Mouse (Mus musculus): ENCODE results near the gene Cdh15.

Cdh15 gene

GRCm38 (mm10) chr8:122844161-122844560 is 3.6 kb upstream of the Cdh15 start:
- DNase-seq (ENCODE audit: low read depth): no peak

DNA sequence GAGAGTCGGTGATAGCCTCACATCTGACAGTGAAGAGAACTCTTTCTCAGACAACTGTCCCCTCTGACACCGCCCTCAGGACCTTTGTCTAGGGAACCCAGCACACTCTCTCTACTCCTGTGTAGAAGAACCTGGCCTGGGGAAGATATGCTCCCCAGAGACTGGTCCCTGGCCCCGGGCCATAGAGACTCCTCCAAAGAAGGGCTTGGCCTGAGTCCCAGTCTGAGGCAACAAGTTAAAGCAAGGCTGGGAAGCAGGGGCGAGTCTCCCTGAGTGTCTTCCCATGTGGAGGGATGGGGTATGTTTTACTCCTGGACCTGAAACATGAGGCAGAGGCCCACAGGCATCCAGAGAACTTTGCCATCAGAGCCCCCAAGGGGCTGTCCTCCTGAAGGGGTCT is 2.1 kb upstream of the Cdh15 start:
- peak; percentile 71 for DNase-seq (ENCODE audit: low read depth)

DNA sequence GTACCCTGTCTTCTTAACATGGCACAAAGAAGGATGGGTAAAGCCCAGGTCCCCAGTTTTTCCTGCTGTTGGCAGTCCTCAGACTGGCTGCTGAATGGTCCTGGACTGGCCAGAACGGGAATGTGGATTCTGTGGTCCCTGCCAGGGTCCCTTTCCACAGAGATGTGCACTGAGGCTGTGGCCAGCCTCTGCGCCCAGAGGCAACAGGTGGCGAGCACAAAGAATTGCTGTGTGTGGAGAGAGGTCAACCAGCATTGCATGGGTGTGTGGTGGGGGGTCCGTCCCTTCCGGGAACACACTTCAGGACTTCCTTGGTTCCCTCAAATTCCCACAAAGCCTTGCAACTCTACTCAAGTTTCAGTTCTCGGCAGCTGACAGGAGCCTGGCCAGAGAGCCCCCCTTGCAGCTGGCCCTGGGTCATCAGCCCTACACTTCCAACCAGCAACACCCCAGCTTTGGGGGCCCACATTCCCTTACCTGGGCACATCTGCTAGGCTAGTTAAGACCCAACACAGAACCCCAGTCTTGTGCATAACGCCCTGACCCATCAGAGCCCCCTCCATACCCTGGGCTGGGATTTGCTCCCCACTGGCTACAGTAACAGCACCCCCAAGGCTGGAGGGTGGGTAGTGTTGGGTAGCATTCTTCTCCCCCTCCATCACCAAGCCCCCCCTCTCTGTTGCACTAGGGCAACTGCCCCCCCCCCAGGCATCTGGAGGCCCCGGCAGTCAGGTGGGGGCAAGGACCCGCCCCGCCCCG is 1.6 kb downstream of the Cdh15 start:
- DNase-seq (ENCODE audit: low read depth): no peak

DNA sequence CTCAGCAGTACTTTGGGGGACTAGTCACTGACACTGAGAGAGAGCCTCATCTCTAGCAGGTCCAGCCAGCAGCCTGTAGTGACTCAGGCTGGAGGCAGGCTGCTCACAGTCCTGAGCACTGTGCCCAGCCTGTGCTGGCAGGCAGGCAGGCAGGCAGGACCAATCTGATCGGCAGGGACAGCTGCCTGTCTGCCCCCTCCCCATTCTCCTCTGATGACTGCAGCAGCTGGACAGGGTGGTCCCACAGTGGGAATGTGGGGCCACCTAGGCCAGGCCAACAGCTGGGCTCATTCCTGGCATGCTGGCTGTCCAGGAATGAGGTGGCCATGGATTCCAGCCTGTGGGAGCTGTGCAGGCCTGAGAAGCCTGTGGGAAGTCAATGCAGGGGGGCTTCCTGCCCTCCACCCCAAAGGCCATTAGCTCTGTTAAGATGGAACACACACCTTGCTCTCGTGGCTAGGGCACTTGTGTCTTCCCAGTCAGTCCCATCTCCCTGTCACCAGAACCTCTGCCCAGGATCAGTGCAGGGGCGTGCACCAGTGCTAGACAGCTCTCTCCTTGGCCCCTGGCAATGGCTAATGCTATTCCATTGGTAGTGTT is 3.0 kb downstream of the Cdh15 start:
- no peak for DNase-seq (ENCODE audit: low read depth)

DNA sequence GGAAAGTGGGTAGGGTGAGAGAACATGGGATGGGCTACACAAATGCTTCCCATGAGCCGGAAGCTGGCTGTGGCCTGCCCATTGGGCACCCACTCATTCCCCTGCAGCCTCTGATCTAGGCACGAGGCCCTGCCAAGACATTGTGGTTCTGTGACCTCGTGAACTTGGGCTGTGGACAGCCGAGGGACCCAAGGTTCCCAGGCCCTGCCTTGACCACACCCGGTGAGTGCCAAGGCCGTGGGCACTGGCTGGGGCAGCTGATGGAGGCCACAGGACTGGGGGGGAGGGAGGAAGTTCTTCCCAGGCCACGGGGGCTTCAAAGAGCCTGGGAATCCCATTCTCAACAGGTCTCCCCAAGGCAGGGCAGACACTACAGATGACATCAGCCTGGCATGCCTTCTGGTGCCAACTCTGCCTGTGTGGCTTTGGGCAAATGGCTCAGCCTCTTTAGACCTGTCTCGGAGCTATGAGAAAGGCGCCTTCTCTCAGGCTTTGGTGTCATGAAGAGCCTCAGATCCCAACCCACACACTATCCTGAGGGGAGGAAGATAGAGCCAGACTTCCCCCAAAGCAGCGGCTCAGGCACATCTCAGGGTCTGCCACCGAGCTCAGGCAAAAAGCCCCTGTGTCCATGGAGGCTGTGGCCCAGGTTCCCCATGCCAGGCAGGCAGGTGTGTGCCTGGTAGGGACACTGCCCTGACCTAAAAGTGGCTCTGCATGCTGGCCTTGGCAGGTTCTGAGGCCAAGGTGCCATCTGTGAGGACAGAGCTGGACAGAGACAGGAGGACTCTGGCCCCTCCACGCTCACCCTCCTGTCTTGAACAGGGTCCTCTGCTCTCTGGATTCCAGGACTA is 4.2 kb downstream of the Cdh15 start:
- DNase-seq (ENCODE audit: low read depth): no peak

GRCm38 (mm10) chr8:122852546-122852905 is 4.8 kb downstream of the Cdh15 start:
- DNase-seq (ENCODE audit: low read depth): no peak

- DNase-seq (ENCODE audit: low read depth): no peak
Measured at GRCm38 (mm10) chr8:122853340-122853771, 5.6 kb downstream of the Cdh15 start.

- no peak for DNase-seq (ENCODE audit: low read depth)
Measured at GRCm38 (mm10) chr8:122854388-122854787, 6.6 kb downstream of the Cdh15 start.

DNA sequence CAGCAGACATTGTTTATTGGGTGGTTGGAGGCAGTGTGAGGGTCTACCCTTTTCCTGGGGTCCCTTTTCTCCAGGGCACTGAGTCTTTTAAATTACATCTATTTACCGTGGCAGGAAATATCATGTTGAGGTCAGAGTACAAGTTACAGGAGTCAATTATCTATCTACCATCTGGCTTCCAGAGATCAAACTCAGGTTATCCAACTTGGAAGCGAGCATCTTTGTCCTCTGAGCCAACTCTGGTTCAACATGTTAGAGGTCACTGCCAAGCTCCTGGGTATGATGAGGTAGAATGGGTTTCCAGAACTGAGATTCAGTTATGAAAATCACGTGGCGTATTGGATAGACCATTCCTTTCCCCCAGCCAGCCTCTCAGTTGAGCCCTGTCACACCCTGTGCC is 7.4 kb downstream of the Cdh15 start:
- DNase-seq (ENCODE audit: low read depth): no peak

DNA sequence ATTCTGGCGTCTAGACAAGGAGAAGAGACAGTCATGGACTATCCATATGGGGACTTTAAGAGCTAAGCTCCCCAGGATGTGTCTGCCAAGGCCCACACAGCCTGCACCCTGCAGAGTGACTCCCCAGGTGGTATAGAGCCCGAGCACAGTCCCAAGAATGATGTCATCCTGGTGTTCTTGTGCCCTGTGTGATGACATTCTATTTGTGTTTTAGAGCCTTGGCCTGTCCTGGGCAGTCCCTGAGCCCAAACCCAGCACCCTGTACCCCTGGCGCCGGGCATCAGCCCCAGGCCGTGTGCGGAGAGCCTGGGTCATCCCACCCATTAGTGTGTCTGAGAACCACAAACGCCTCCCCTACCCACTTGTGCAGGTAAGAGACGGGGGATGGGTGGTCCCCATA is 8.5 kb downstream of the Cdh15 start:
- no peak for DNase-seq (ENCODE audit: low read depth)

DNA sequence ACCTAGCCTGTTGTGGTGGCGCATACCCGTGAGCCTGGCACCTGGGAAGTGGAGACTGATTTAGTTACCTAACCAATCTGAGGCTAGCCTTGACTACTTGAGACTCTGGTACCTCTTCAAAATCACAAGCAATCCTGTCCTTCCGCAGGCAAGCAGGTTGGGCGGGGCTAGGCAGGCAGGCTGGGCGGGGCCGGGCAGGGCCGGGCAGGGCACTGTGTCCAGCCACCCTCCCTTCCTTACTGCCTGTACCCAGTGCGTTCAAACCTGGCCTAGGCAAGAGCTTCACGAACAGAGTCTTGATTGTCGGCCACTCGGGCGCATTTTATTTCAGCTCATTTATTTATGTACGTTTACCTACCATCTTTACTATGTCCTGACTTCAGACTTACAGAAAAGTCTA is 12.1 kb downstream of the Cdh15 start:
- DNase-seq (ENCODE audit: low read depth): no peak

DNA sequence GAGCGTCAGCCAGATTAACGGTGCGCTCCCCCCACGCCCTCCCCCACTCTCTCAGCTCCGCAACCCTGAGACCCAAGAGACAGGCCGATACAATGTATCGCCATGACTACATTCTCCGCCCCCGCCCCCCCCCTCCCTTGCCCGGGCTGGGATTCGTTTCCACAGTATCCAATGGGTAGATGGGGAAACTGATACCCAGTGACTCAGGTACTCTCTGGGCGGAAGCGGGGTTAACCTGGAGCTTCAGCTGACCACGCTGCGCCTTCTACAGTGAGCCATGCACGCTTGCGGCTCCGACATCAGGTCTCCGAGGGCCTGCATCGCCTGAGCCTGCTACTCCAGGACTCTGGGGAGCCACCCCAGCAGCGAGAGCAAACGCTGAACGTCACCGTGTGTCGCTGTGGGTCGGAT is 17.0 kb downstream of the Cdh15 start:
- no peak for DNase-seq (ENCODE audit: low read depth)

- DNase-seq (ENCODE audit: low read depth): no peak
Measured at GRCm38 (mm10) chr8:122865441-122865840, 17.7 kb downstream of the Cdh15 start.

DNA sequence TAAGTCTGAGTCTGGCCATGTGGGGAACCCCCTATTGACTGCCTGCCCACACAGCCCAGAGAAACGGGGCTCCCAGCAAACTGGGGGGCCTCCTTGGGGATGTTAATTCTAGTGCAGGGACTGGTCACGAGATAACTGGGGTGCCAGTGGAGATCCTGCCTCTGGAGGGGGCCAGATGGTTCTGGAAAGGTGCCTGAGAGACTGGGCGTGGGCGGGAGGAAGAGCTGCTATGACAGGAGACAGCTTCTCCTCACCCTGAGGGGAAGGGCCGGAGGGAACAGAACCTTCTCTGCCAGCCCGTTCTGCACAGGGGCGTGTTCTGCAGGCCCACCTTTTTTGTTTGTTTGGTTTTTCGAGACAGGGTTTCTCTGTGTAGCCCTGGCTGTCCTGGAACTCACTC is 18.5 kb downstream of the Cdh15 start:
- DNase-seq (ENCODE audit: low read depth): no peak

DNA sequence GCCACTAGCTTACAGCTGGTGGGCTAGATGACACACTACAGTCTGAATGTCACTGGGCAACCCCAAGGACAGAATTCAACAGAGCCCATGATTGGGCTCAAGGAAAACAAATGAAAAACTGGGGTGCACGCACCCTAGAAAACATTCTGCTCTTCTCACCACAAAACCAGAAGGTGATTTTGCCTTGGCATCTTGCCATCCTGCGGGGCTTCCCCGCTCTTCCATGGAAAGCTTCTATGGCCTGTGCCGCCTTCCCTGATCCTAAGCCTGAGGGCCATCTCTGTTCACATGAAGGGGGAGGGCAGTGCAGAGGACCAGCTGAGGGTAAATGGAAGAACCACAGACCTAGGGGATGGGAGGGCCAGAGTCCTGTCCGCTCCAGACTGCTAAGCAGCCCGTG is 20.2 kb downstream of the Cdh15 start:
- no peak for DNase-seq (ENCODE audit: low read depth)

DNA sequence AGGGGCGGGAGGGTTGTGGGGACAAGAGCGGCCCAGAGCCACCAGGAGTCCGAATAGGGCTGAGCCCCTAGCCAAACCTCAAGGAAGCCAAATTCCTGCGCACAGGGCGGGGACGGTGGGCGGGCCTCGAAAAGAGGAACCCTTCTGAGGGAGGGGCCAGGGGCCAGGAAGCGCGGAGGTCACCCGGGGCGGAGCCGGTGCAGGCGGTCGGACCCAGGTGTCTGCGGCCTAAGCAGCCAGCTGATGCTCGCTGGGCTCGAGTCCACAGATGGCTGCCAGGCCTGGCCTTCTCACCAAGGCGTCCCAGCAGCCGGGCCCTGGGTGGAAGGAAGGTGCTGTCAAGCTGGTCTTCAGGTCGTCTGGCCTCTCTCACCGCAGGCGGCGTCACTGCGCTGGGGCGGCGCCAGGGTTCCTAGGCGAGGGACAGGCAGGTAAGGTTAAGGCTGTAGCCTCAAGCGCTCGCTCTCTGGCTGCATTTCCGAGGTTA is 22.7 kb downstream of the Cdh15 start:
- DNase-seq (ENCODE audit: low read depth): no peak

GRCm38 (mm10) chr8:122871663-122872062 is 23.9 kb downstream of the Cdh15 start:
- DNase-seq (ENCODE audit: low read depth): no peak

GRCm38 (mm10) chr8:122873171-122873570 is 25.4 kb downstream of the Cdh15 start:
- DNase-seq (ENCODE audit: low read depth): no peak

GRCm38 (mm10) chr8:122875186-122875585 is 27.4 kb downstream of the Cdh15 start:
- DNase-seq (ENCODE audit: low read depth): no peak

DNA sequence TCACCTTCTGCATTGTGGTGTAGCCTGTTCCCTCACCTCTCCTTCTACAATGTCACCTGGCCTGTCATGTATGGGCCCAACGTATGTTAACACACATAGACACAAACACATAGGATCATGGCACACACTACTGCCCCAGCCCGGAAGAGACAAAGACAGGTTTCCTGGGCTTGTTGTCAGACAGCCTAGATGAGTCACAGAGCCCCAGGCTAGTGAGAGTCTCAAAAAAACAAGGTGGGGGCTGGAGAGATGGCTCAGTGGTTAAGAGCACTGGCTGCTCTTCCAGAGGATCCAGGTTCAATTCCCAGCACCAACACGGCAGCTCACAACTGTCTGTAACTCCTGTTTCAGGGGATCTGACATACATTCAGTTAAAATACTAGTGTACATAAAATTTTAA is 30.5 kb downstream of the Cdh15 start:
- DNase-seq (ENCODE audit: low read depth): peak; percentile 43

DNA sequence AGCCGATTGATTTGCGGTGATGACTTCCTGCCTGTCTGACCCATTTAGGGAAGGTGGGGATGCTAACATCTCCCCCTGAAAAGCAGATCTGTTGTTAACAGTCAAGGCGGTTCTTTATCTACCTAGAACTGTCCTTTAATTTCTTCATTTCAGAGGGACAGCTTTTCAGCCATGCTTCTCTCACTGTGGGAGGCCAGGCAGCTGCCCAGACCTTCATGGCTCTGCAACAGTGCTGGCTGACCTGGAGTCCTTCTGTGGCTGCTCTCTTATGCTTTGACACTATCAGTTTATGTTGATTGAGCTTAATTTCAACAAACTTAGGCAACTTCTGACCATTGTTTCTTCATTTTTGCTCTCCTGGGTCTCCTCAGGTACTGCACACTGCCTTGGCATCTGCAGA is 32.5 kb downstream of the Cdh15 start:
- no peak for DNase-seq (ENCODE audit: low read depth)

DNA sequence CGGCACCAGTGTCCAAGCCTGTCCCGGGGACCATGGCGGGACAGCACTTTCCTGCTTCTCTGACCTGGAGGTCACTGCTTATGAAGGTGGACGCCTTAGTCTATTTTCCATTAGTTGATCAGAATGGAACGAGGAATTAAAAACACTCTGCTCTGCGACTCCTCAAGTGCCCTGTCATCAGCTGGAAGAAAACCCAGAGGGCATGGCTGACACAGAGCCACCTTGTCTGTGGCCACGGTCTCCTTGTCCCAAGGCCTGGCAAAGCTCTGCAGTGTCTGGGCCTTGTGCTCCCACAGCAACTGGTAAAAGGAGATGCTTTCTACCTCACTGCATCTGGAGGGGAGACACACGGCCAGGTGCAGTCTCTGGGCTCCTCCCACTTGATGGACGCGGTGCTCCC is 35.9 kb downstream of the Cdh15 start:
- DNase-seq (ENCODE audit: low read depth): no peak

DNA sequence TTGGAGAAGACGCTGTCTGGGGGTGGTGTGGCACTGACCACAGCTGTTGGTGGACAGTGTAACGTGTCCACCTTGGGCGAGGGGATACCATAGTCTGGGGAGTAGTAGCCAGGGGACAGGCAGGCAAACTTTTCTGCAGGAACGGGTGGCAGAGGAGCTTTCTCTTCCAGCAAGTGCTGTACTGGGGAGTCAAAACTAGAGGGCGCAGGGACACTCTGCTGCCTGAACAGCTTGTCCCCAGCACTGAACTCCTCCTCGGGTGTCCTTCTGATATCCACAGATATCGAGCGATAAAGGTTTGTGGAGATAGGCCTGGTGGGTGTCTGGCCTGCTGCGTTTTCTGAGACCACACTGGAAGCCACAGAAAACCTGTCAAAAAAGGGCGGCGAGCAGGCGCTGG is 43.7 kb downstream of the Cdh15 start:
- DNase-seq (ENCODE audit: low read depth): peak; percentile 20
